In the genomic region with DNA sequence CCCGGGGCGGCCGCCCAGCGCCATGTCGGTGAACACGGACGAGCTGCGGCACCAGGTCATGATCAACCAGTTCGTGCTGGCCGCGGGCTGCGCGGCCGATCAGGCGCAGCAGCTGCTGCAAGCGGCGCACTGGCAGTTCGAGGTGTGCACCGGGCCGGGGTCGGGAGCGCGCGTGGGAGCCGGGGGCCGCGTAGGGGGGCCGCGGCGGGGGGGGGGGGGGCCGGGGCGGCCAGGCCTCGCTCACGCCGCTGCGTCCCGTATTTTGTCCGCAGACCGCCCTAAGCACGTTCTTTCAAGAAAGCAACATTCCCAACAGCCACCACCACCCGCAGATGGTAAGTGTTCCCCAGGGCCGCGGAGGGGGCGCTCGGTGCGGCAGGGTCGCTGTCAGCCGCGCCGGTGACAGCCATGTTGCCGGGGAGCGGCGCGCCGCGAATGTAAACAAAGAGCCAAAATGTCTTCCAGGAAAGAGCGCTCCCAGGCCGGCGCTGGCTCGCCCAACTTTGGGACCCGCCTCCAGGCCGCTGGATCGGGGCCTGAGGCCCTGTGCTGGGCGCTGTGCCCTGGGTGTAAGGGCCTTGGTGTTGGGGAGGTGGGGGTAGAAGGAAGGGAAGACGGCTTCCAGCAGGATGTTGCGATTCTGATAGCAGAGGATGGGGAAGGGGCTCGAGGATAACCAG, we compare ENCODE assay signal across 7 mouse cellular contexts. TPM values are rescaled to one million over a fixed set of nuclear protein-coding genes. Genes with fewer than 3 reads are reported as not detected.
DNase-seq lines count a peak whose midpoint lies in the region; ATAC-seq and TF ChIP-seq lines count a peak whose summit lies in the region.

No protein-coding gene starts in this region.

- TF ChIP-seq CTCF in spleen, adult 2 months (IDR thresholded peaks at IDR 0.05; ENCODE audit: extremely low read depth, insufficient read depth, insufficient read length, insufficient replicate concordance): no peak

- no peak for TF ChIP-seq POLR2A in spleen, adult 2 months (IDR thresholded peaks at IDR 0.05; ENCODE audit: low read depth, low read length)

- peaks cover 28% of the 10 kb centered on the region for H3K36me3 ChIP-seq in hindbrain, embryonic 13.5 days
- H3K36me3 ChIP-seq in limb, embryonic 10.5 days: peaks cover 38% of the 10 kb centered on the region
- peaks cover 28% of the 10 kb centered on the region for H3K36me3 ChIP-seq in midbrain, embryonic 13.5 days
- peaks cover 10% of the 10 kb centered on the region for H3K36me3 ChIP-seq in spleen, adult 2 months (ENCODE audit: control insufficient read depth, insufficient read depth, low read length)

- H3K27ac ChIP-seq in hindbrain, embryonic 13.5 days: peak overlapping the region; percentile 96
- H3K27ac ChIP-seq in limb, embryonic 10.5 days: peak overlapping the region; percentile 98
- H3K27ac ChIP-seq in midbrain, embryonic 13.5 days: peak overlapping the region; percentile 95
- peak overlapping the region; percentile 91 for H3K27ac ChIP-seq in spleen, adult 2 months (ENCODE audit: insufficient read depth, low read length)

- DNase-seq in T-cell, adult 2 months (ENCODE audit: low spot score): peak; percentile 57
- DNase-seq in cerebellum, adult 9-10 months: peak; percentile 50
- peak; percentile 43 for DNase-seq in forelimb bud, embryonic 11.5 days (ENCODE audit: low read depth, low spot score)
- peak; percentile 78 for DNase-seq in limb, embryonic 10.5 days (ENCODE audit: low spot score)
- peak in 1 of 2 experiments; percentile 39 for DNase-seq in spleen, adult 2 months (ENCODE audit: low read depth in 1 of 2, low spot score in 2 of 2)

- peak overlapping the region; percentile 87 for H3K4me2 ChIP-seq in hindbrain, embryonic 13.5 days
- H3K4me2 ChIP-seq in midbrain, embryonic 13.5 days (replicated peaks): peak overlapping the region; percentile 72

- no peaks in the 10 kb centered on the region for H3K9me3 ChIP-seq in hindbrain, embryonic 13.5 days
- no peaks in the 10 kb centered on the region for H3K9me3 ChIP-seq in limb, embryonic 10.5 days (replicated peaks)
- H3K9me3 ChIP-seq in midbrain, embryonic 13.5 days: no peaks in the 10 kb centered on the region

- H3K9ac ChIP-seq in hindbrain, embryonic 13.5 days: peak overlapping the region; percentile 94
- peak overlapping the region; percentile 97 for H3K9ac ChIP-seq in midbrain, embryonic 13.5 days (replicated peaks)

- under 1% methylated on average over 39 of the region's 67 CpGs for WGBS in hindbrain, embryonic 13.5 days
- WGBS in limb, embryonic 10.5 days: under 1% methylated on average over 50 of the region's 67 CpGs
- under 1% methylated on average over 50 of the region's 67 CpGs for WGBS in midbrain, embryonic 13.5 days
- WGBS in spleen, adult 2 months: under 1% methylated on average over 36 of the region's 67 CpGs

- peak; percentile 24 for ATAC-seq in hindbrain, embryonic 13.5 days (ENCODE audit: low FRiP score)
- ATAC-seq in midbrain, embryonic 13.5 days: peak; percentile 35

- peak overlapping the region; percentile 88 for H3K4me3 ChIP-seq in hindbrain, embryonic 13.5 days
- peak overlapping the region; percentile 99 for H3K4me3 ChIP-seq in limb, embryonic 10.5 days
- peak overlapping the region; percentile 97 for H3K4me3 ChIP-seq in midbrain, embryonic 13.5 days (replicated peaks)
- H3K4me3 ChIP-seq in spleen, adult 2 months (ENCODE audit: extremely low read depth, insufficient read depth, insufficient read length): peak overlapping the region; percentile 92

- H3K27me3 ChIP-seq in hindbrain, embryonic 13.5 days: peaks cover 9% of the 10 kb centered on the region; the same call in 1 of the 2 replicates
- no peaks in the 10 kb centered on the region for H3K27me3 ChIP-seq in limb, embryonic 10.5 days (ENCODE audit: low read depth, poor library complexity, severe bottlenecking)
- H3K27me3 ChIP-seq in midbrain, embryonic 13.5 days: no peaks in the 10 kb centered on the region
- no peaks in the 10 kb centered on the region for H3K27me3 ChIP-seq in spleen, adult 2 months (ENCODE audit: control insufficient read depth, insufficient read depth, low read length)

- H3K4me1 ChIP-seq in hindbrain, embryonic 13.5 days (replicated peaks): peaks cover 32% of the 10 kb centered on the region
- peaks cover 45% of the 10 kb centered on the region for H3K4me1 ChIP-seq in limb, embryonic 10.5 days
- peaks cover 39% of the 10 kb centered on the region for H3K4me1 ChIP-seq in midbrain, embryonic 13.5 days (replicated peaks)
- peaks cover 28% of the 10 kb centered on the region; the same call in 1 of the 2 replicates for H3K4me1 ChIP-seq in spleen, adult 2 months (ENCODE audit: control insufficient read depth, insufficient read depth, insufficient read length)

RNA-seq across cellular contexts. Expression of gene Ubald2, which starts 0.5 kb away (rescaled TPM):
- 43.6 and 44.5 TPM in 2 replicates for polyA plus RNA-seq in hindbrain, embryonic 13.5 days (2015; fragmentation: Nextera tagmentation; extraction: Ambion mirVana)
- 44.1 and 51.8 TPM in 2 replicates for polyA plus RNA-seq in limb, embryonic 10.5 days (2016; fragmentation: Nextera tagmentation; extraction: Ambion mirVana)
- 47.7 and 50.3 TPM in 2 replicates for polyA plus RNA-seq in midbrain, embryonic 13.5 days (2015; fragmentation: Nextera tagmentation; extraction: Ambion mirVana)
- 152 and 245 TPM in 2 replicates for polyA plus RNA-seq in spleen, adult 2 months (2012; rRNA removed)

RNA-seq across cellular contexts. Expression of gene Rnf157, which starts 21.6 kb away (rescaled TPM):
- 35.0 and 39.6 TPM in 2 replicates for polyA plus RNA-seq in hindbrain, embryonic 13.5 days (2015; fragmentation: Nextera tagmentation; extraction: Ambion mirVana)
- polyA plus RNA-seq in limb, embryonic 10.5 days (2016; fragmentation: Nextera tagmentation; extraction: Ambion mirVana): 11.1 and 18.3 TPM in 2 replicates
- 25.7 and 31.3 TPM in 2 replicates for polyA plus RNA-seq in midbrain, embryonic 13.5 days (2015; fragmentation: Nextera tagmentation; extraction: Ambion mirVana)
- polyA plus RNA-seq in spleen, adult 2 months (2012; rRNA removed): 10.7 and 16.2 TPM in 2 replicates

RNA-seq across cellular contexts. Expression of gene Qrich2, which starts 31.6 kb away (rescaled TPM):
- 0.19 and 0.42 TPM in 2 replicates for polyA plus RNA-seq in hindbrain, embryonic 13.5 days (2015; fragmentation: Nextera tagmentation; extraction: Ambion mirVana)
- 0.36 and 0.44 TPM in 2 replicates for polyA plus RNA-seq in limb, embryonic 10.5 days (2016; fragmentation: Nextera tagmentation; extraction: Ambion mirVana)
- not detected in 2 replicates for polyA plus RNA-seq in midbrain, embryonic 13.5 days (2015; fragmentation: Nextera tagmentation; extraction: Ambion mirVana)
- 0.07 and 0.14 TPM in 2 replicates for polyA plus RNA-seq in spleen, adult 2 months (2012; rRNA removed)

RNA-seq across cellular contexts. Expression of gene Prpsap1, which starts 59.6 kb away (rescaled TPM):
- 171 and 178 TPM in 2 replicates for polyA plus RNA-seq in hindbrain, embryonic 13.5 days (2015; fragmentation: Nextera tagmentation; extraction: Ambion mirVana)
- 203 and 209 TPM in 2 replicates for polyA plus RNA-seq in limb, embryonic 10.5 days (2016; fragmentation: Nextera tagmentation; extraction: Ambion mirVana)
- polyA plus RNA-seq in midbrain, embryonic 13.5 days (2015; fragmentation: Nextera tagmentation; extraction: Ambion mirVana): 175 and 187 TPM in 2 replicates
- polyA plus RNA-seq in spleen, adult 2 months (2012; rRNA removed): 62.1 and 95.5 TPM in 2 replicates
